In the genomic region with DNA sequence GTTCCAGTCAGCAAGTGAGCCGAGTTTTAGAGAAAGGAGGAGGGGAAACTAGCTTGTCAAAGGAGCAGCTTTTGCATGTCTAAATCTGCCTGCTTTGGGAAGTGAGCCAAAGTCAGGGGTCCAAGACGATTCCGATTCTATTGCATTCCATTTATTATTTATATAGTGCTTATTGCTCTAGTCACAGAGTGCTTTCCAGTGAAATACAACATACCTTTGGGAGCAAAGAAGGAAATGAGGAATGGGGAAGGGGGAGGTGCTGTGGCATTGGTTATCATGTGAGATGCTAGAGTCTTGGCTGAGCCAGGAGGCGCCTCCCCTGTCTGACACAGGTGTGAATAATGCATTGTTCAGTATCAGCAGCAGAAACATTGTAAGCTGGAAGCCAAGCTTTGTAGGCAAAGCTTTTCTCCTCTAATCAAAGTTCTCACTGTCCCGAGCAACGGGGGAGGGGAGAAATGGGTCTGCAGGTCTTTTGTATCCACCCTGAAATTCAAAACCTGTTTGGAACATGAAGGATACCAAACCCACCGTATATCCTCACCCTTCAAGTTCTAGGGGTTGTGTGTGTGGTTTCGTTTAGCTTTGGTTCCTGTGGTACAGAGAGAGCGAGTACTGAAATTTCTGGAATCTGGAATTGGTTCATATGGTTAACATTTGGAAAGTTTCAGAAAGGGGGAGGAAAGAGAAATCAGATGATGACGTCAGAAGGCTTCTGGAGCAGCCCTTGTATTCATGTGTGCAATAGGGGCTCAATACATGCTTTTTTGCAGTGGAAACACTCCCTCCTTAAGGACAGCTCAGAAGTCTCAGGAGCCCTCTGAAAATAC, we compare ENCODE assay signal across 15 mouse cellular contexts. TPM values are rescaled to one million over a fixed set of nuclear protein-coding genes. Genes with fewer than 3 reads are reported as not detected.
DNase-seq lines count a peak whose midpoint lies in the region; ATAC-seq lines count a peak whose summit lies in the region.
"Had no signal": no experiment of that assay in that cellular context is flagged by ENCODE, and none has a peak within 500 bp of the region (broad histone marks: within the 10 kb centered on the region; RNA-seq: fewer than 3 reads in every experiment).

No protein-coding gene starts in this region.

- peak overlapping the region; percentile 22 for H3K4me2 ChIP-seq in intestine, embryonic 14.5 days (ENCODE audit: low read length)
- peak overlapping the region; percentile 25; the same call in 1 of the 2 replicates for H3K4me2 ChIP-seq in stomach, embryonic 16.5 days (ENCODE audit: low read depth, low read length)
- H3K4me2 ChIP-seq: liver, embryonic 13.5 days had no signal

- peaks cover 11% of the 10 kb centered on the region for H3K4me1 ChIP-seq in intestine, embryonic 14.5 days (replicated peaks; ENCODE audit: control insufficient read depth, insufficient read depth, low read length)
- H3K4me1 ChIP-seq in stomach, embryonic 16.5 days (ENCODE audit: control insufficient read depth, insufficient read depth, low read length) = 0 out of 2 replicates have a peak, but pooled peaks cover 11% of the 10 kb centered on the region
- H3K4me1 ChIP-seq: liver, embryonic 13.5 days had no signal

- no peak overlapping the region for H3K9ac ChIP-seq in intestine, embryonic 14.5 days (ENCODE audit: low read length)
- no peak overlapping the region for H3K9ac ChIP-seq in stomach, embryonic 16.5 days (ENCODE audit: low read length)
- H3K9ac ChIP-seq: liver, embryonic 13.5 days had no signal

- WGBS in intestine, embryonic 14.5 days = 30% methylated on average over 10 of the region's 10 CpGs
- WGBS in stomach, embryonic 16.5 days = 25% methylated on average over 10 of the region's 10 CpGs

- no peak overlapping the region for H3K4me3 ChIP-seq in intestine, embryonic 14.5 days (ENCODE audit: low read depth, low read length)
- 0 out of 2 replicates have a peak overlapping the region, but pooled peaks have one; percentile 1 for H3K4me3 ChIP-seq in stomach, embryonic 16.5 days (replicated peaks; ENCODE audit: low read length)
- H3K4me3 ChIP-seq: liver, embryonic 13.5 days had no signal

- ATAC-seq in intestine, embryonic 14.5 days (replicated peaks; ENCODE audit: low FRiP score, low TSS enrichment, low read depth) = peak; percentile 74; the same call in 1 of the 2 replicates
- peak; percentile 59; the same call in 1 of the 2 replicates for ATAC-seq in stomach, embryonic 16.5 days (ENCODE audit: insufficient read depth, low FRiP score)
- ATAC-seq: activated CD4-positive, CD25-positive, alpha-beta regulatory T cell, adult 4 months had no signal

- DNase-seq in heart, adult 11 months = peak; percentile 82
- DNase-seq in heart, postnatal 25 days (ENCODE audit: low spot score) = no peak
- peak; percentile 16 for DNase-seq in lung, postnatal 10 days
- no peak for DNase-seq in lung, adult 18-20 months
- peak; percentile 59 for DNase-seq in intestine, embryonic 14.5 days (ENCODE audit: low spot score)
- no peak for DNase-seq in left cerebral cortex, adult 18-20 months (ENCODE audit: low spot score in 2 of 2)
- DNase-seq in right cerebral cortex, postnatal 10 days (ENCODE audit: low spot score in 2 of 2) = no peak
- DNase-seq: cerebellum, adult 11 months; kidney, adult 8-10 months; liver, embryonic 13.5 days had no signal

- H3K36me3 ChIP-seq in intestine, embryonic 14.5 days (ENCODE audit: control insufficient read depth, insufficient read depth, low read length) = no peaks in the 10 kb centered on the region
- no peaks in the 10 kb centered on the region for H3K36me3 ChIP-seq in stomach, embryonic 16.5 days (ENCODE audit: control insufficient read depth, insufficient read depth, low read length)
- H3K36me3 ChIP-seq: liver, embryonic 13.5 days had no signal

- no peaks in the 10 kb centered on the region for H3K27me3 ChIP-seq in intestine, embryonic 14.5 days (replicated peaks; ENCODE audit: control insufficient read depth, insufficient read depth, low read length)
- no peaks in the 10 kb centered on the region for H3K27me3 ChIP-seq in stomach, embryonic 16.5 days (ENCODE audit: control insufficient read depth, insufficient read depth, low read length)
- H3K27me3 ChIP-seq: liver, embryonic 13.5 days had no signal

- H3K9me3 ChIP-seq in intestine, embryonic 14.5 days (ENCODE audit: control insufficient read depth, low read length) = no peaks in the 10 kb centered on the region
- no peaks in the 10 kb centered on the region for H3K9me3 ChIP-seq in stomach, embryonic 16.5 days (replicated peaks; ENCODE audit: control insufficient read depth, low read length)
- H3K9me3 ChIP-seq: liver, embryonic 13.5 days had no signal

- H3K27ac ChIP-seq in intestine, embryonic 14.5 days (ENCODE audit: low read depth) = peak overlapping the region; percentile 17; the same call in 1 of the 2 replicates
- 0 out of 2 replicates have a peak overlapping the region, but pooled peaks have one; percentile 15 for H3K27ac ChIP-seq in stomach, embryonic 16.5 days (ENCODE audit: low read length)
- H3K27ac ChIP-seq: liver, embryonic 13.5 days had no signal

- intact Hi-C loops in heart, postnatal 25 days (cut with DNase I) = no loop called here

RNA-seq across cellular contexts. Expression of a gene that starts 11.5 kb away (rescaled TPM):
- total RNA-seq in heart, postnatal 25 days (2021) = not detected
- polyA plus RNA-seq in intestine, embryonic 14.5 days (2014; fragmentation: Nextera tagmentation; extraction: Ambion mirVana) = not detected in 2 replicates
- not detected in 2 replicates for polyA plus RNA-seq in stomach, embryonic 16.5 days (2015; fragmentation: Nextera tagmentation; extraction: Ambion mirVana)
- total RNA-seq in left cerebral cortex, adult 18-20 months (2021) = not detected
- total RNA-seq: neutrophil, adult 5-6 weeks had no signal
- polyA plus RNA-seq: activated CD4-positive, CD25-positive, alpha-beta regulatory T cell, adult 4 months; C2C12; liver, embryonic 13.5 days; spleen, adult 2 months had no signal

RNA-seq across cellular contexts. Expression of a gene that starts 38.6 kb away (rescaled TPM):
- 10 to 100 TPM; 25.7 to 36.5 TPM for total RNA-seq in heart, postnatal 25 days (2021)
- 5.8 and 5.9 TPM in 2 replicates for polyA plus RNA-seq in intestine, embryonic 14.5 days (2014; fragmentation: Nextera tagmentation; extraction: Ambion mirVana)
- 4.2 and 4.4 TPM in 2 replicates for polyA plus RNA-seq in stomach, embryonic 16.5 days (2015; fragmentation: Nextera tagmentation; extraction: Ambion mirVana)
- 100 to 1,000 TPM; 121 to 129 TPM for total RNA-seq in left cerebral cortex, adult 18-20 months (2021)

Comparison
In these comparisons a context has a peak if more than half of its experiments do, and no peak if none do; other contexts are left out.
1. DNase-seq: peak in heart, adult 11 months (single experiment), lung, postnatal 10 days (single experiment) and intestine, embryonic 14.5 days (single experiment); none in heart, postnatal 25 days (single experiment), lung, adult 18-20 months (0 of 2), left cerebral cortex, adult 18-20 months (0 of 2) and right cerebral cortex, postnatal 10 days (0 of 2).